Mouse (Mus musculus) kidney, postnatal 0 days (tissue): ENCODE measurements around the gene Gjb5. TPM values are rescaled to one million over a fixed set of nuclear protein-coding genes. Genes with fewer than 3 reads are reported as not detected.
A peak's percentile ranks its signal among the peaks of the same experiment; 100 is the strongest.

Experiments used
- ATAC-seq: fragments of 200-750 bp; cut with Nextera tagmentation; replicated peaks from 2 replicates; pipeline ENCODE4 v1.8.0; 2017; ENCODE audit warnings: low read depth, moderate number of reproducible peaks, moderate TSS enrichment, moderate library complexity; ENCODE audit not compliant: low FRiP score
- DNase-seq: peaks from one replicate; pipeline ENCODE4 v3.0.0-alpha.2; 2016; ENCODE audit warnings: low spot score
- H3K27ac ChIP-seq: fragments of 300-500 bp; sonication (generic); 2 replicates; pipeline ENCODE4 v1.5.1; 2014; ENCODE audit warnings: mild to moderate bottlenecking
- H3K27me3 ChIP-seq: fragments of 300-500 bp; sonication (generic); 2 replicates; pipeline ENCODE4 v1.6.1; 2014; ENCODE audit warnings: low read length, mixed read lengths; ENCODE audit not compliant: insufficient read depth
- H3K36me3 ChIP-seq: fragments of 300-500 bp; sonication (generic); 2 replicates; pipeline ENCODE4 v1.6.1; 2014; ENCODE audit warnings: low read length, mixed read lengths; ENCODE audit not compliant: insufficient read depth
- H3K4me1 ChIP-seq: fragments of 300-500 bp; sonication (generic); replicated peaks from 2 replicates; pipeline ENCODE4 v1.6.1; 2014; ENCODE audit warnings: antibody characterized with exemption, low read length, mixed read lengths; ENCODE audit not compliant: insufficient read depth
- H3K4me2 ChIP-seq: fragments of 300-500 bp; sonication (generic); 2 replicates; pipeline ENCODE4 v1.6.1; 2014; ENCODE audit warnings: mild to moderate bottlenecking, low read length, moderate library complexity, mixed read lengths
- H3K4me3 ChIP-seq: fragments of 300-500 bp; sonication (generic); replicated peaks from 2 replicates; pipeline ENCODE4 v1.5.1; 2014; ENCODE audit warnings: low read depth, low read length
- H3K9ac ChIP-seq: fragments of 300-500 bp; sonication (generic); 2 replicates; pipeline ENCODE4 v1.6.1; 2014; ENCODE audit warnings: low read depth, low read length
- H3K9me3 ChIP-seq: fragments of 300-500 bp; sonication (generic); replicated peaks from 2 replicates; pipeline ENCODE4 v1.6.1; 2016; ENCODE audit warnings: low read length, inconsistent platforms, mixed read lengths
- CTCF ChIP-seq: IDR thresholded peaks from 2 replicates; pipeline ENCODE4 v1.5.1; 2016; ENCODE audit warnings: antibody characterized with exemption, low read depth, mild to moderate bottlenecking, moderate library complexity
- WGBS: fragments of 180-500 bp; shearing (Covaris S2); extraction: QIAGEN DNeasy Blood & Tissue Kit; methylation state at CpG from one replicate; pipeline ENCODE4 v1.1.7; 2014; 5-methylcytosine and 5-hydroxymethylcytosine counted together
- polyA plus RNA-seq: library from polyadenylated mRNA; unstranded; fragments of >200 nt; fragmentation: Nextera tagmentation; extraction: Ambion mirVana; gene quantifications from 2 replicates; pipeline ENCODE4 v1.2.1, GENCODE M21; 2015

The Gjb5 gene
- polyA plus RNA-seq, 1 experiment from 2014 or later = 1.3 TPM

DNA sequence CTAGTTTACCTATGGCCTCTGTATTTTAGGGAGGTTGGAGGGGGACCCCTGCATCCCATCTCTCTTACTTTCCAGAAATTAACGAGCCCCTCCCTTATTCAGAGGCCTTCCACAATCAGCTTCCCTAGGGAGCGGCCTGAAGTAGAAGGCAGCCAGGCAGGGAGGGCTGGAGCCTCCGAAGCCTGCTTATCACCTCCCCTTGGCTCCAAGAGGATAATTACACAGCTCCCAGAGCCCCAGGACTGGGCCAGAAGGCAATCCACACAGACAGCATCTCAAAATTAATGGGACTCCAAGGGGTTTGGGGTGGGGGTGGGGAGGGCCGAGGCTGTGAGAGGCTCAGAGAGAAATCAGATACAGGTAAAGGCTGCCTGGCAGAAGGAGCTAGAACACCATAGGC, 7.9 kb upstream of the Gjb5 start:
- Histone ChIP-seq H3K4me3 (no peak overlapping the region), H3K27ac (no peak overlapping the region), H3K27me3 (no peaks in the 10 kb centered on the region), H3K36me3 (no peaks in the 10 kb centered on the region), H3K9ac (no peak overlapping the region), H3K4me2 (no peak overlapping the region), H3K4me1 (no peaks in the 10 kb centered on the region), H3K9me3 (no peaks in the 10 kb centered on the region)
- no peak for TF ChIP-seq CTCF
- ATAC-seq (no peak), DNase-seq (no peak)
- 23% methylated on average over 4 of the region's 4 CpGs for WGBS

GRCm38 (mm10) chr4:127365433-127365832, 7.5 kb upstream of the Gjb5 start:
- Histone ChIP-seq H3K4me1 (no peaks in the 10 kb centered on the region), H3K27me3 (no peaks in the 10 kb centered on the region), H3K36me3 (no peaks in the 10 kb centered on the region), H3K27ac (no peak overlapping the region), H3K4me2 (no peak overlapping the region), H3K9ac (no peak overlapping the region), H3K4me3 (no peak overlapping the region), H3K9me3 (no peaks in the 10 kb centered on the region)
- WGBS = 19% methylated on average over 5 of the region's 5 CpGs
- DNase-seq = no peak
- no peak for TF ChIP-seq CTCF
- no peak for ATAC-seq

GRCm38 (mm10) chr4:127364431-127364830, 6.5 kb upstream of the Gjb5 start:
- no peak overlapping the region for H3K4me3 ChIP-seq
- 57% methylated on average over 6 of the region's 6 CpGs for WGBS

DNA sequence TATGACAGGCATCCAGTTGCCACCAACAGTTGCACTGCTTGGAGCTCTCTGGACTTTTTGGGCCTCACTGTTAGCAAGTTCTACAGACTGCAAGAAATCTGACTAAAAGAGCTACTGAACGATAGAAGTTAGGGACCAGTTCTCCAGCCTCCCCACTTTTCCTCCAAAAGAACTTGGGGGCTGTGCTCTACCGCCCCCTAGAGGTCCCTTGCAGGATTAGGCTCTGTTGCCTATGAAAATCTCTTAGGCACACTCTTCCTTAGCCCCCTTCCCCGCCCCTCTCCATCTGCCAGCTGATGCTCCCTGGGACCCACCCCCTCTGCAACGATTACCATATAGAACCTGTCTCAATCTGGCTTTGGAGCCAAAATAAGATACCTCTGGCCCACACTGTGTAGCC, 5.3 kb upstream of the Gjb5 start:
- Histone ChIP-seq H3K27me3 (no peaks in the 10 kb centered on the region), H3K27ac (no peak overlapping the region), H3K9me3 (no peaks in the 10 kb centered on the region), H3K9ac (no peak overlapping the region), H3K4me2 (no peak overlapping the region), H3K4me1 (no peaks in the 10 kb centered on the region), H3K4me3 (no peak overlapping the region), H3K36me3 (no peaks in the 10 kb centered on the region)
- peak; percentile 45 for TF ChIP-seq CTCF
- DNase-seq (no peak), ATAC-seq (no peak)
- 64% methylated on average over 4 of the region's 4 CpGs for WGBS

More at GRCm38 (mm10) chr4:127364431-127364830, 6.5 kb upstream of the Gjb5 start:
- ATAC-seq (no peak), DNase-seq (no peak)
- no peak overlapping the region for H3K4me2 ChIP-seq
- TF ChIP-seq CTCF = no peak
- no peaks in the 10 kb centered on the region for H3K4me1 ChIP-seq
- no peak overlapping the region for H3K9ac ChIP-seq
- no peaks in the 10 kb centered on the region for H3K9me3 ChIP-seq
- H3K36me3 ChIP-seq = no peaks in the 10 kb centered on the region
- H3K27ac ChIP-seq = no peak overlapping the region
- H3K27me3 ChIP-seq = no peaks in the 10 kb centered on the region

DNA sequence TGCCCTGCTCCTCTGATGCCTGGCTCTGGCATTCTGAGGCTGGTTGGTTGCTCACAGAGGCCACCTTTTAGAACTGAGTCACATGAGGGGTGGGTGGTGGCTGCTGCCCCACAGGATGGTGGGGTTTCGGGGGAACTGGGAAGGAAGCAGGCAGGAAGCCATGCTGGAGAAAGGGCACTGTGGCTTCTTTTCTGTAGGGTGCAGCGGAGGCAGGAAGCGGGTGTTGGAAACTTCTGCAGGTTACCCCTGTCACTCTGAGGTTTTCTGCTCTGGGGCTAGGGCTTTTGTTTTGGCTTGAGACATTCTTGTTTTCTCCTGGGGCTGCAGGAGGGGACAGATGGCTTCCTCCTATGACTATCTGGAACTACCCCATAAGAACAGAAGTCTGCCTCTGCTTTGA, 4.5 kb upstream of the Gjb5 start:
- ATAC-seq (no peak), DNase-seq (no peak)
- H3K4me3 ChIP-seq = no peak overlapping the region
- no peaks in the 10 kb centered on the region for H3K9me3 ChIP-seq
- WGBS = 78% methylated on average over 3 of the region's 3 CpGs
- no peak overlapping the region for H3K27ac ChIP-seq
- no peaks in the 10 kb centered on the region for H3K36me3 ChIP-seq
- no peak overlapping the region for H3K9ac ChIP-seq
- H3K27me3 ChIP-seq = no peaks in the 10 kb centered on the region
- H3K4me1 ChIP-seq = no peaks in the 10 kb centered on the region
- no peak for TF ChIP-seq CTCF
- H3K4me2 ChIP-seq = no peak overlapping the region

DNA sequence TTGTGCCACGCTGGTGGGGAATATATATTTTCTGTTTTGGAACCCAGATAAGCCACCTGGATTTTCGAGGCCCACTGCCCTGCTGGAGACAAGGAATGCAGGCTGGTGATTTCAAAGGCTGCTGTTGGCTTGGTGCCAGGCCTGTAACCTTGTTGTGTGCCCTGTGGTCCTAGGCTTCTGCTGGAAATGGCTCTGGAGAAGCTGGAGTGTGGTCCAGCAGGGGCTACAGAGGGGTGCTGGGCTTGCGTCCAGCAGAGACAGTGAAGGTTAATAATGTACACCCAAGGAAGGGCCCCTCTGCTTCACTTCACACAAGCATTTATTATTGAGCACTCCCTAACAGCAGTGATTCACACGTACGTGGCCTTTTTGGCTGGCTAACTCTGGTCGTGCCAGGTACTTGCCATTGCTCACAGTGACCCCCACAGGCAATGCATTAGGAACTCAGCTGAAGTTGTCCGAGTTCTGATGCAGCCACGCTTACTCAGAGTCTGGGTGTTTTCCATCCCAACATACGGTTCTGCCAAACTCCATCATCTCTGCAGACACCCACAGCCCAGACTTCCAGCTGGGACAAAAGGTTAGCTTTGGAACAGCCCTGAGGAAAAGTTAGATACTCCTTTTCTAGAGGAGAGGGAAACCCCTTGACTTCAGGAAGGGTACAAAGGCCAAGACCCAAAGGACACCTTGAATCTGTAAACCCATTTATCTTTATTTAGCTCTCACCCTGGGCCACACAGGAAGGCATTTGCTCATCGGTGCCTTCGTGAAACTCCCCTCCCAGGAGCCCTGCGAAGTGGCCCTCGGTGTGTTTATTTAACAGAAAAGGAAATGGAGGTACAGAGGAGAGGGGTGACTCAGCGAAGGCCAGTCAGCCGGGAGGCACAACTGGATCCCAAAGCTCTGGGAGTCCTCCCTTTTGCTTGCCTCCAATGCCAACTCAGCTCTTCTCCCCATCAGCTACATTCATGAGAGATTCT, 3.2 kb downstream of the Gjb5 start:
- WGBS = 34% methylated on average over 15 of the region's 15 CpGs
- no peak for TF ChIP-seq CTCF
- no peaks in the 10 kb centered on the region for H3K9me3 ChIP-seq
- no peak for DNase-seq
- H3K4me2 ChIP-seq = no peak overlapping the region
- no peaks in the 10 kb centered on the region for H3K4me1 ChIP-seq
- H3K27me3 ChIP-seq = no peaks in the 10 kb centered on the region
- no peak; the same call in 1 of the 2 replicates for ATAC-seq
- no peak overlapping the region for H3K4me3 ChIP-seq
- H3K9ac ChIP-seq = no peak overlapping the region
- H3K27ac ChIP-seq = no peak overlapping the region
- no peaks in the 10 kb centered on the region for H3K36me3 ChIP-seq
